Mouse (Mus musculus): Measurements from ENCODE around the gene Phka1.
"Not testable (repeated sequence)": the region's sequence is repeated elsewhere in the genome, so short reads cannot be mapped to it uniquely, and the experiment has no call there.

- not testable (repeated sequence) for TF ChIP-seq CTCF (IDR thresholded peaks at IDR 0.05; ENCODE audit: control insufficient read depth, insufficient read depth, low read length); POLR2A (IDR thresholded peaks at IDR 0.05; ENCODE audit: borderline replicate concordance, control insufficient read depth, low read depth, low read length)
Observed at GRCm38 (mm10) chrX:102689252-102689651, 45.2 kb upstream of the Phka1 start.
